Mouse (Mus musculus) adrenal gland, adult 18-20 months (tissue): ENCODE data around the gene Mmp9. TPM values are rescaled to one million over a fixed set of nuclear protein-coding genes. Genes with fewer than 3 reads are reported as not detected.
A peak's percentile ranks its signal among the peaks of the same experiment; 100 is the strongest.

Experiments
- DNase-seq, 2 experiments: peaks; one replicate each; pipeline ENCODE4 v3.0.0; 2021 to 2022; ENCODE audit warnings: low spot score in 2 of 2
- long read RNA-seq, 2 experiments: library from polyadenylated mRNA; stranded (forward); transcript quantifications; one replicate each; pipeline ENCODE4 v2.0.0; 2021
- total RNA-seq, 2 experiments: library from RNA; stranded (reverse); gene quantifications; 1 replicate in 1 of 2; 2 replicates in 1 of 2; pipeline ENCODE4 v1.2.3; 2021

The Mmp9 gene
- 1 to 10 TPM in 1 of 2 experiments, under 1 TPM in 1; 0.89 to 2.7 TPM for total RNA-seq
- long read RNA-seq, experiment 1, partial matches to known transcripts = 1 of 3 reads
- long read RNA-seq, experiment 1, other reads (novel, unspliced or antisense) = 0 of 3 reads
- long read RNA-seq, experiment 2, partial matches to known transcripts = 1 of 3 reads
- long read RNA-seq, experiment 2, other reads (novel, unspliced or antisense) = 0 of 3 reads

GRCm38 (mm10) chr2:164940140-164940830 lies at the start of gene Mmp9:
Gene Mmp9, plus strand, starts transcription at chr2:164940780.
- no peak for DNase-seq

GRCm38 (mm10) chr2:164891056-164891834 lies 49.3 kb upstream of the Mmp9 start:
- no peak for DNase-seq

- peak in 1 of 2 experiments; percentile 23 for DNase-seq
These were observed 48.5 kb upstream of the Mmp9 start for GRCm38 (mm10) chr2:164891908-164892695.

- no peak for DNase-seq
These were observed 47.8 kb upstream of the Mmp9 start for GRCm38 (mm10) chr2:164892696-164893216.

- DNase-seq = peak in 1 of 2 experiments; percentile 22
These were observed 46.5 kb upstream of the Mmp9 start for GRCm38 (mm10) chr2:164894048-164894447.

GRCm38 (mm10) chr2:164894644-164895043 lies 45.9 kb upstream of the Mmp9 start:
- DNase-seq = peak in 1 of 2 experiments; percentile 23

GRCm38 (mm10) chr2:164895885-164896284 lies 44.7 kb upstream of the Mmp9 start:
- DNase-seq = peak in 1 of 2 experiments; percentile 20

- DNase-seq = peak in 1 of 2 experiments; percentile 21
These were observed 42.6 kb upstream of the Mmp9 start for GRCm38 (mm10) chr2:164898008-164898407.

- peak in 1 of 2 experiments; percentile 19 for DNase-seq
These were observed 41.5 kb upstream of the Mmp9 start for GRCm38 (mm10) chr2:164899034-164899433.

GRCm38 (mm10) chr2:164899723-164900459 lies 40.7 kb upstream of the Mmp9 start:
- DNase-seq = peak in 1 of 2 experiments; percentile 18

- no peak for DNase-seq
These were observed 39.2 kb upstream of the Mmp9 start for GRCm38 (mm10) chr2:164901380-164901779.

- no peak for DNase-seq
These were observed 37.1 kb upstream of the Mmp9 start for GRCm38 (mm10) chr2:164903496-164903895.

- no peak for DNase-seq
These were observed 34.5 kb upstream of the Mmp9 start for GRCm38 (mm10) chr2:164906071-164906470.

GRCm38 (mm10) chr2:164907511-164907910 lies 33.1 kb upstream of the Mmp9 start:
- no peak for DNase-seq

- no peak for DNase-seq
These were observed 32.6 kb upstream of the Mmp9 start for GRCm38 (mm10) chr2:164908011-164908410.

GRCm38 (mm10) chr2:164909100-164909499 lies 31.5 kb upstream of the Mmp9 start:
- DNase-seq = no peak

GRCm38 (mm10) chr2:164909542-164909941 lies 31.0 kb upstream of the Mmp9 start:
- no peak for DNase-seq

GRCm38 (mm10) chr2:164910360-164911061 lies 30.1 kb upstream of the Mmp9 start:
- peak in 1 of 2 experiments; percentile 38 for DNase-seq
